Mouse (Mus musculus): Measurements from ENCODE around the gene Myh7. TPM values are rescaled to one million over a fixed set of nuclear protein-coding genes. Genes with fewer than 3 reads are reported as not detected.
A peak's percentile ranks its signal among the peaks of the same experiment; 100 is the strongest.

The Myh7 gene
- total RNA-seq, 4 experiments from 2014 or later, result not detected

GRCm38 (mm10) chr14:54941024-54941978 lies 53.1 kb downstream of the Myh7 start:
- DNase-seq, result no peak

- no peak for DNase-seq
Measured at GRCm38 (mm10) chr14:54940176-54940530, 54.3 kb downstream of the Myh7 start.

- peak; percentile 40 for DNase-seq
Measured at GRCm38 (mm10) chr14:54939434-54940175, 54.8 kb downstream of the Myh7 start.

- DNase-seq, result no peak
Measured at GRCm38 (mm10) chr14:54938431-54939219, 55.8 kb downstream of the Myh7 start.

- no peak for DNase-seq
Measured at GRCm38 (mm10) chr14:54937361-54938182, 56.9 kb downstream of the Myh7 start.

- no peak for DNase-seq
Measured at GRCm38 (mm10) chr14:54936831-54937160, 57.6 kb downstream of the Myh7 start.

- no peak for DNase-seq
Measured at GRCm38 (mm10) chr14:54935904-54936830, 58.3 kb downstream of the Myh7 start, which contains the start of gene Cmtm5. Cmtm5 (plus strand) TSS chr14:54936261.

GRCm38 (mm10) chr14:54932645-54933150 lies 61.7 kb downstream of the Myh7 start, which contains the start of gene Il25:
Il25 (plus strand) TSS chr14:54932695.
- no peak for DNase-seq

- no peak for DNase-seq
Measured at GRCm38 (mm10) chr14:54930431-54930830, 64.0 kb downstream of the Myh7 start.

GRCm38 (mm10) chr14:54929801-54930200 lies 64.6 kb downstream of the Myh7 start:
- no peak for DNase-seq

- no peak for DNase-seq
Measured at GRCm38 (mm10) chr14:54927296-54927695, 67.1 kb downstream of the Myh7 start.

GRCm38 (mm10) chr14:54926401-54927158 lies 67.8 kb downstream of the Myh7 start:
- DNase-seq, result no peak

- DNase-seq, result peak; percentile 17
Measured at GRCm38 (mm10) chr14:54925349-54926342, 68.8 kb downstream of the Myh7 start, which contains the start of gene Efs. Efs (minus strand) TSS chr14:54926126.

GRCm38 (mm10) chr14:54924641-54925348 lies 69.6 kb downstream of the Myh7 start:
- no peak for DNase-seq
